Mouse (Mus musculus) spleen, postnatal 36 days (tissue): ENCODE measurements around the gene Cfh.
"Not testable (repeated sequence)": the region's sequence is repeated elsewhere in the genome, so short reads cannot be mapped to it uniquely, and the experiment has no call there.

Experiments used
- DNase-seq, 2 experiments: peaks; one replicate each; pipeline ENCODE4 v3.0.0; 2022; ENCODE audit warnings: low spot score in 2 of 2, mixed read lengths in 1 of 2

Cfh gene

DNA sequence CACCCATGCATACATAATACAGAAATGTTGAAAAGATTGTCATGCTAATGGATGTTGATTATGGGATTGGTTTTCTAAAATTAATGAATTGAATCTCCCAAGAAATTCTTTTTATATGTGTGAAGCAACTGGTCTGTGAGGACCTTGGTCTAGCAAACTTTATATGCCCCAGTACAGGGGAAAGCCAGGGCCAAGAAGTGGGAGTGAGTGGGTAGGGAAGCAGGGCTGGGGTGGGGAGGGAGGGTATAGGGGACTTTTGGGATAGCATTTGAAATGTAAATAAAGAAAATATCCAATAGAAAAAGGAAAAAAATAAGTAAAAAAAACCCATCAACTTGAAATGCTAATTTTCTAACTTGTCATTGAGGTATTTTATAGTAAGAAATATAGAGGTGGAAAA, at the start of gene Cfh:
Cfh (minus strand) TSS at position 101 of the 400 bp plus-strand sequence.
- DNase-seq, result not testable (repeated sequence)

DNA sequence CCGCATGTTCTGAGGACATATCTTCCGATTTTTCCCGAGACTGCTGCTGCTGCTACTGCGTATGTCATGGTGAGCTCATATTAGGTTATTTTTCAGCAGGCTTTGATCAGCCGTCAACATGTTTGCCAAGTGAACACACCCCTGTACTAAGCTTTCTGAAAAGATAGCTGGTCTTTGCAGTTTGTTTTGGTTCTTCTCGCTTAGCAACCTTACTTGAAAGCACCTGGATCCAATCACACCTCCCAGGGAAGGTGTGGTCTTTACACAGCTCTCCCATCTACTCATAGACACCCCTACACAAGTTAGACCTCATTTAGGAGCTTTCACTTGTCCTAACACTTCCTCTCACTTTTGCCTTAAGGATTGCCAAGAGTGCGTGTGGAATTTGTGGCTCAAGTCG, 43.1 kb upstream of the Cfh start:
- DNase-seq, result no peak

- no peak for DNase-seq
Measured at GRCm38 (mm10) chr1:140225221-140225620, 41.7 kb upstream of the Cfh start.

DNA sequence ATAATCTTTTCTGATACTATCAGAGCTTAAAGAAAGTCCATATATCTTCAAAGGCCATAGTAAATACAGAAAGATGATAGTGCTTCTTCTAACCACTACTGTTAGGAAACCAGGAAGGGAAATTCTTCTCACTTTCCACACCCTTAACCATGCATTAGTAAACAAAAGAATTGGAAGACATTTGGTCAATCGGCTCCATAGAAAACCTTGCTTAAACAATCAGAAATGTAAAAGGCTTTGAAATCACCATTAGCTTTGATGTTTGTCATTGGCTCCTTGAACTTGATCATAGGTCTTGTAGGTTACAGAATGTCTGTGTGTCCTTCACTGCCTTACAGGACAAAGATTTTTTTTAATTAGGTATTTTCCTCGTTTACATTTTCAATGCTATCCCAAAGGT, 21.8 kb upstream of the Cfh start:
- no peak for DNase-seq

DNA sequence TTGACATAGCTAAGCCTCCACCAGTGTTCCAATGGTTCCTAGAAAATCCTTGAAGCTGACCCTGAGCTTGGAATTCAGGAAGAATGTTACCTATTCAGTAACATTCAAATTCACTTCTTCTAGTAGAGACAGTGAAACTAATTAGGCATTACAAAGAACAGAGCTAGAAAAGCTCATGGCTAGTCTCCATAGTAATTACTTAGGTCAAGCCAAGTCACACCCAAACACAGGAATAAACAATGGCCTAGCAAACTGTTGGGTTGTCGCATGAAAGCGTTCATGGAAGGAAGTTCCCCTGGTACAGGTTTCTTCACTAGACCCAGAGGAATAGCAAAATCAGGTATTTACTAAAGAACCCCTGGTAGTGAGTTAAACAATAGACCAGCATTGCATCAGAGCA, 4.9 kb upstream of the Cfh start:
- not testable (repeated sequence) for DNase-seq

GRCm38 (mm10) chr1:140183208-140183607, 356 bp downstream of the Cfh start:
- DNase-seq, result no peak

GRCm38 (mm10) chr1:140180125-140180524, 3.4 kb downstream of the Cfh start:
- DNase-seq, result no peak

DNA sequence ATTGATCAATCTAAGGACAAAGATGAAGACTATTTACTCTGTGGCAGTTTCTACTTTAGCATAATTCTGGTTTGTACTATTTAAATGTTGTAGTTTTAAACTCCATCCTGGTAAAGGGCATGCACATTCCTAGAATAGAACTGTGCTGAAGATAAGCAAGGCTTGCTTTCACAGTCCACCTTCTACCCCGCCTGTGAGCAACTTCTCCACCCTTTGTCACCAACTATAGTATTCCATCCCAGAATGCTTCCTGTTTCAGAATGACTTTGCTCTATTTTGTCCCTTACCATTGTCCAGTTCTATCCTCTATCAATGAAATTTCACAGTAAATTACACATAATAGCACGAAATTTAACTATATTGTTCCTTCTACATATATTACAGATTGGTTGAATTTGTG, 8.1 kb downstream of the Cfh start:
- DNase-seq, result no peak

GRCm38 (mm10) chr1:140171581-140172154, 11.9 kb downstream of the Cfh start:
- no peak for DNase-seq

GRCm38 (mm10) chr1:140158970-140159369, 24.6 kb downstream of the Cfh start:
- no peak for DNase-seq

- DNase-seq, result no peak
Measured at GRCm38 (mm10) chr1:140069471-140069870, 114.1 kb downstream of the Cfh start.
